Mouse (Mus musculus) stomach, postnatal 0 days (tissue): ENCODE results near the gene Barhl1. TPM values are rescaled to one million over a fixed set of nuclear protein-coding genes. Genes with fewer than 3 reads are reported as not detected.

Source experiments
- ATAC-seq: fragments of 200-750 bp; cut with Nextera tagmentation; 2 replicates; pipeline ENCODE4 v1.8.0; 2017; ENCODE audit not compliant: low FRiP score, low TSS enrichment
- DNase-seq: peaks from one replicate; pipeline ENCODE4 v3.0.0-alpha.2; 2016; ENCODE audit warnings: low spot score
- H3K27ac ChIP-seq: fragments of 300-500 bp; sonication (generic); replicated peaks from 2 replicates; pipeline ENCODE4 v1.5.1; 2014; ENCODE audit warnings: mild to moderate bottlenecking, control low read depth
- H3K27me3 ChIP-seq: fragments of 300-500 bp; sonication (generic); 2 replicates; pipeline ENCODE4 v1.6.1; 2014; ENCODE audit warnings: low read length; ENCODE audit not compliant: control insufficient read depth, insufficient read depth
- H3K36me3 ChIP-seq: fragments of 300-500 bp; sonication (generic); 2 replicates; pipeline ENCODE4 v1.6.1; 2014; ENCODE audit warnings: low read length, mixed read lengths; ENCODE audit not compliant: control insufficient read depth, insufficient read depth
- H3K4me1 ChIP-seq: fragments of 300-500 bp; sonication (generic); replicated peaks from 2 replicates; pipeline ENCODE4 v1.6.1; 2014; ENCODE audit warnings: antibody characterized with exemption; ENCODE audit not compliant: control insufficient read depth, insufficient read depth
- H3K4me2 ChIP-seq: fragments of 300-500 bp; sonication (generic); replicated peaks from 2 replicates; pipeline ENCODE4 v1.6.1; 2014; ENCODE audit warnings: low read depth, mild to moderate bottlenecking, control low read depth, moderate library complexity
- H3K4me3 ChIP-seq: fragments of 300-500 bp; sonication (generic); 2 replicates; pipeline ENCODE4 v1.5.1; 2014; ENCODE audit warnings: low read depth, low read length, control low read depth
- H3K9ac ChIP-seq: fragments of 300-500 bp; sonication (generic); 2 replicates; pipeline ENCODE4 v1.6.1; 2014; ENCODE audit warnings: mild to moderate bottlenecking, low read length, control low read depth, mixed read lengths
- H3K9me3 ChIP-seq: fragments of 300-500 bp; sonication (generic); 2 replicates; pipeline ENCODE4 v1.6.1; 2016; ENCODE audit warnings: low read length; ENCODE audit not compliant: control insufficient read depth
- CTCF ChIP-seq: IDR thresholded peaks from 2 replicates; pipeline ENCODE4 v1.5.1; 2016; ENCODE audit warnings: antibody characterized with exemption, low read depth, mild to moderate bottlenecking, moderate library complexity
- EP300 ChIP-seq: optimal IDR thresholded peaks from 2 replicates; pipeline ENCODE3; 2016; ENCODE audit warnings: antibody characterized with exemption
- WGBS: fragments of 180-500 bp; shearing (Covaris S2); extraction: QIAGEN DNeasy Blood & Tissue Kit; methylation state at CpG from one replicate; pipeline ENCODE4 v1.1.7; 2014; 5-methylcytosine and 5-hydroxymethylcytosine counted together
- polyA plus RNA-seq: library from polyadenylated mRNA; unstranded; fragments of >200 nt; fragmentation: Nextera tagmentation; extraction: Ambion mirVana; gene quantifications from 2 replicates; pipeline ENCODE4 v1.2.1, GENCODE M21; 2015

The Barhl1 gene
- polyA plus RNA-seq, 1 experiment from 2014 or later, result not detected

GRCm38 (mm10) chr2:28952981-28953380 is 36.5 kb upstream of the Barhl1 start:
- 34% methylated on average over 8 of the region's 8 CpGs for WGBS
- no peaks in the 10 kb centered on the region for H3K4me1 ChIP-seq

DNA sequence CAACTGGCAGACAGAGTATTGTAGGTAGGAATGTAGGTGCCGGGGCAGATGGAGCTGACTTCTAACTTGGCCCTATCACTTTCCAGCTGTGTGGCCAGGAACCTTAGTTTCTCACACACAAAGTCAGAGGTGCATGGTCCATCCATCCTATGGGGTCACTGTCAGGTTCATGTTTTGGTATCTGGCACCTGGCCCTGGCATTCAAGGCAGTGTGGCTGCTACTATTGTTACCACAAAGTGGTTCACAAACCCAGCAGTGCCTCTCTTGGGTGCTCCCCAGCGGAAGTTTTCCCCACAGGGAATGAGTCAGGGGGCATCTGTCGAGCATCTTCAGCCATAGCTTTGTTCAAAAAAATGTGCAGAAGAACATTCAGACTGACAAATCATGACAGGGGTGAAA is 29.8 kb upstream of the Barhl1 start:
- Histone ChIP-seq H3K27ac (no peak overlapping the region), H3K36me3 (no peaks in the 10 kb centered on the region), H3K4me2 (no peak overlapping the region), H3K27me3 (no peaks in the 10 kb centered on the region), H3K4me1 (no peaks in the 10 kb centered on the region), H3K9ac (no peak overlapping the region), H3K9me3 (no peaks in the 10 kb centered on the region), H3K4me3 (no peak overlapping the region)
- DNase-seq (no peak), ATAC-seq (no peak)
- TF ChIP-seq CTCF (no peak), EP300 (no peak)
- 77% methylated on average over 3 of the region's 3 CpGs for WGBS

More at GRCm38 (mm10) chr2:28952981-28953380, 36.5 kb upstream of the Barhl1 start:
- Histone ChIP-seq H3K9ac (no peak overlapping the region), H3K4me3 (no peak overlapping the region), H3K27ac (no peak overlapping the region), H3K4me2 (no peak overlapping the region), H3K9me3 (no peaks in the 10 kb centered on the region), H3K27me3 (no peaks in the 10 kb centered on the region), H3K36me3 (no peaks in the 10 kb centered on the region)
- no peak for DNase-seq
- ATAC-seq, result no peak
- no peak for TF ChIP-seq CTCF
- TF ChIP-seq EP300, result no peak

- H3K27ac ChIP-seq, result no peak overlapping the region
- no peak overlapping the region for H3K4me2 ChIP-seq
- 69% methylated on average over 6 of the region's 6 CpGs for WGBS
- no peaks in the 10 kb centered on the region for H3K27me3 ChIP-seq
- H3K4me3 ChIP-seq, result no peak overlapping the region
- no peak for ATAC-seq
- no peak overlapping the region for H3K9ac ChIP-seq
- H3K4me1 ChIP-seq, result no peaks in the 10 kb centered on the region
- no peaks in the 10 kb centered on the region for H3K36me3 ChIP-seq
- TF ChIP-seq EP300 (no peak), CTCF (no peak)
- no peaks in the 10 kb centered on the region for H3K9me3 ChIP-seq
- no peak for DNase-seq
Observed at GRCm38 (mm10) chr2:28945388-28945787, 28.9 kb upstream of the Barhl1 start.

- Histone ChIP-seq H3K36me3 (no peaks in the 10 kb centered on the region), H3K4me1 (no peaks in the 10 kb centered on the region), H3K4me2 (no peak overlapping the region), H3K4me3 (no peak overlapping the region), H3K27ac (no peak overlapping the region), H3K9ac (no peak overlapping the region), H3K9me3 (no peaks in the 10 kb centered on the region), H3K27me3 (no peaks in the 10 kb centered on the region)
- TF ChIP-seq CTCF, result no peak
- TF ChIP-seq EP300, result no peak
- 54% methylated on average over 30 of the region's 30 CpGs for WGBS
- ATAC-seq (no peak), DNase-seq (no peak)
Observed at GRCm38 (mm10) chr2:28943666-28944516, 27.4 kb upstream of the Barhl1 start.

DNA sequence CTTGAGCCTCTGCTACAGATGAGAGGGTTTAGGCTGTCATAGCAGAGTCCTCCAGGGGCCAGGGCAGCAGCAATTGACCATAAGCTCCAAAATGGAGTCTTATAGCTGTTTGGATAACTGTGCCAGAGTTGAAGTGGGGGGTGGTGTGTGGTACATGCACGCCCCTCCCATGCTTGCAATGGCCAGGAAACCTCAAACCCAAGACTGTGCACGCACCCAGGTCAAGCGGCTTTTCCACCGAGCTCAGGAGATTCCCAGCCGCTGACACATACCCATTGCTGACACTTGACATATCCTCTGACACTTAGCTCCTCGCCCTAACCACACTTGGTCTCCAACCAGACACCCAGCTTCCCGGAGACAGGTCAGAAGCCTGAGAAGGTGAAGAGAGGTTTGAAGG is 22.5 kb upstream of the Barhl1 start:
- Histone ChIP-seq H3K27me3 (no peaks in the 10 kb centered on the region), H3K36me3 (no peaks in the 10 kb centered on the region), H3K4me2 (no peak overlapping the region), H3K4me3 (no peak overlapping the region), H3K4me1 (no peaks in the 10 kb centered on the region), H3K9ac (no peak overlapping the region), H3K27ac (no peak overlapping the region), H3K9me3 (no peaks in the 10 kb centered on the region)
- TF ChIP-seq CTCF, result no peak
- TF ChIP-seq EP300, result no peak
- DNase-seq (no peak), ATAC-seq (no peak)
- WGBS, result 68% methylated on average over 7 of the region's 7 CpGs

- 89% methylated on average over 3 of the region's 3 CpGs for WGBS
- TF ChIP-seq EP300 (no peak), CTCF (peak; percentile 40)
Observed at GRCm38 (mm10) chr2:28930571-28930970, 14.1 kb upstream of the Barhl1 start.

More at GRCm38 (mm10) chr2:28930571-28930970, 14.1 kb upstream of the Barhl1 start:
- H3K4me3 ChIP-seq, result no peak overlapping the region
- H3K27ac ChIP-seq, result no peak overlapping the region
- ATAC-seq, result no peak
- no peak overlapping the region for H3K9ac ChIP-seq
- H3K4me1 ChIP-seq, result no peaks in the 10 kb centered on the region
- DNase-seq, result no peak
- H3K27me3 ChIP-seq, result no peaks in the 10 kb centered on the region
- H3K4me2 ChIP-seq, result no peak overlapping the region
- no peaks in the 10 kb centered on the region for H3K9me3 ChIP-seq
- no peaks in the 10 kb centered on the region for H3K36me3 ChIP-seq
